Mouse (Mus musculus): Measurements from ENCODE around the gene Barhl1. TPM values are rescaled to one million over a fixed set of nuclear protein-coding genes. Genes with fewer than 3 reads are reported as not detected.

Barhl1 gene
- total and polyA plus RNA-seq, 3 experiments: 0.07 to 0.11 TPM; not detected in 1

DNA sequence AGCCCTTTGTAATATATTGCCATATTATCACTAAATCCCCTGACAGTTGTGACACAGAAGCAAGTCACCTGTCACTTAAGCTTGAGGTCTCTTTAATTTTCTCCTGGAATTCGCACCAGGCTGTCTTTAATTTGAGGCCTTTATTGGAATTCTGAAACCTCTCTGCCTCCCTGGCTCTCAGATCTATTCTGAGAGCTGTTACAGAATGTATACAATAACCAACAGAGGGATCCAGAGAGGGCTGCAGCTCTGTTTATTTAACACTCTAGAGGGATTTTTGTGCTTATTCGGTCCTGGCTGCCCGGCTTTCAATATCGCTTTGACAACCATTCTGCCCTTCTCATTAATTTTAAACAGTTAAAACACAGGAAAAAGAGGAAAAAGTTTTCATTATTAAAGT is 31.6 kb downstream of the Barhl1 start:
- H3K4me1 ChIP-seq (ENCODE audit: insufficient read depth, low read depth, low read length): no peaks in the 10 kb centered on the region
- TF ChIP-seq TAL1 (conservative IDR thresholded peaks at IDR 0.05; ENCODE audit: low read depth, low read length) (no peak), GATA1 (IDR thresholded peaks at IDR 0.05; ENCODE audit: borderline replicate concordance, low read length) (no peak), GATA2 (IDR thresholded peaks at IDR 0.05; ENCODE audit: borderline replicate concordance, low read depth, low read length) (no peak), POLR2AphosphoS5 (IDR thresholded peaks at IDR 0.05; ENCODE audit: insufficient replicate concordance, low read depth, low read length) (no peak), CTCF (IDR thresholded peaks at IDR 0.05; ENCODE audit: low read depth, low read length) (no peak)
- ATAC-seq (ENCODE audit: extremely low read depth, insufficient number of reproducible peaks, low FRiP score, poor library complexity, severe bottlenecking) (no peak), DNase-seq (ENCODE audit: low spot score) (no peak)
- H3K36me3 ChIP-seq (replicated peaks): peaks cover 97% of the 10 kb centered on the region
- no peak overlapping the region for H3K4me3 ChIP-seq (ENCODE audit: low read depth, low read length)
- H3K9me3 ChIP-seq (replicated peaks): no peaks in the 10 kb centered on the region
- no peaks in the 10 kb centered on the region for H3K27me3 ChIP-seq (ENCODE audit: insufficient read depth, low read length)

DNA sequence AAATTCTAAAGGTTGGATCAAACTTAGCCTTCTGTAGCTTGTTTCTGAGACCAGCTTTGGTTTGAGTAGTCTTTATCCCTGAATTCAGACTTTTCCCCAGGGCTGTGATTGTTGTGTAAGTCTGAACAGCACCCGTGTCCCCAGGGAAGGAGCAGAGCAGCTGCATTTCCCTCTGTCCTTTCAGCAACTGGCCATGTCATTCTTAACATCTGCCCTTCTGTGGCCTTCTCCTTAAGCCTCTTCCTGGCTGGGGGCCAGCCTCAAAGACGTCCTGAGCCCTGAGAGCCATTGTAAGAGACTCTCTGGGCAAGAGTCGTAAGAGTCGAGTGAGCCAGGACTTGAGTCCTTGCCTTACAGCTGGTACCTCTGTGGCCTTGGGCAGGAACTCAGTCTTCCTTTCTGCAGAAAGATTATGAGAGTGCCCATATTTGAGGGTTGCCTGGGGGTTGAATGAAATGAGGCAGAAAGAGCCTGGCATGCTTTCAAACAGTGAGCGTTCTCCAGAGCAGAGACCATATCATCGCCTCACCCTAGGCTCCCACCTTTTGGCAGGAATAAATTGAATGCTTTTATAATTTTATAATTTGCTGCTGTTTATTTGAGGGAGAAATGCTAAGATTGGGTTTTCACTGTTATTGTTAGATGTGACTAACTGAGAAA is 33.5 kb downstream of the Barhl1 start:
- ATAC-seq (ENCODE audit: extremely low read depth, insufficient number of reproducible peaks, low FRiP score, poor library complexity, severe bottlenecking): no peak

DNA sequence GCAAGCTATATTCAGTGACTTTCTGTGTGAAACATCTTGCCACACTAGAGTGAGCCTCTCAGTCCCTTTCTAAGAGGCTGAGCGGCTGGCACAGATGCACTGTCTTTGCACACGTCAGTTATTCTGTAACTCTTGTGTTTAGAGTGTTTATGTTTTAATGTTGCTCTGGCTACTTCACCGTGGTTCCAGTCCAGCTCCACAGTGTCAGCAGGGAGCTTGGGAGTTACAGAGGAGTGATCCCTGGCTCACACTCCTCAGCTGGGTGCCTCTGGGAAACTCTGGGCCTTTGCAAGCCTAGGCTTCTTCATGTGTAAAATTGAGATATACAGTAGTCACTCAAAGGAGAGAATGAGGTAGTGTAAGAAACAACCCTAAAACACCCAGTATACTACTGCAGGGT is 34.4 kb downstream of the Barhl1 start:
- DNase-seq (ENCODE audit: low spot score): no peak

More for the DNA sequence above, 33.5 kb downstream of the Barhl1 start:
- Histone ChIP-seq H3K36me3 (replicated peaks) (peaks cover 92% of the 10 kb centered on the region), H3K4me3 (ENCODE audit: low read depth, low read length) (no peak overlapping the region), H3K4me1 (ENCODE audit: insufficient read depth, low read depth, low read length) (no peaks in the 10 kb centered on the region), H3K9me3 (replicated peaks) (no peaks in the 10 kb centered on the region), H3K27me3 (ENCODE audit: insufficient read depth, low read length) (no peaks in the 10 kb centered on the region)
- DNase-seq (ENCODE audit: low spot score): no peak
- TF ChIP-seq TAL1 (conservative IDR thresholded peaks at IDR 0.05; ENCODE audit: low read depth, low read length): no peak
- TF ChIP-seq GATA2 (IDR thresholded peaks at IDR 0.05; ENCODE audit: borderline replicate concordance, low read depth, low read length): no peak
- TF ChIP-seq GATA1 (IDR thresholded peaks at IDR 0.05; ENCODE audit: borderline replicate concordance, low read length): no peak
- no peak for TF ChIP-seq POLR2AphosphoS5 (IDR thresholded peaks at IDR 0.05; ENCODE audit: insufficient replicate concordance, low read depth, low read length)
- TF ChIP-seq CTCF (IDR thresholded peaks at IDR 0.05; ENCODE audit: low read depth, low read length): no peak

DNA sequence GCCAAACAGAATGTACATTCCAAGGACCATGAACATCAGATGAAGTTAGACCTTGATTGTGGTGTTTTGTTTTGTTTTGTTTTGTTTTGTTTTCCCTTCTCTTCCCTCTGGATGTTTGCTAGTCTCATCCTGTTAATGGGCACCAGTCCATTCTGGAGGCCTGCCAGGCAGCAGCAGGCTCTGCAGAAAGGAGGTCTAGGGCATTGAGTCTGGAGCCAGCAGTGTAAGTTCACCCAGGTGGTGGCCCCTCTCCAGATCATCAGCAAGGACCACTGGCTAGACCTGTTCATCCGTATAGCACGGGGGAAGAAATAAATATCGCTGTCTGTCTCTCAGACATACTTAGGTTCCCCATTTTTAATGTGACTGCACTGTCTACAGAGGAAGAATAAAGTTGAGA is 35.2 kb downstream of the Barhl1 start:
- ATAC-seq (ENCODE audit: extremely low read depth, insufficient number of reproducible peaks, low FRiP score, poor library complexity, severe bottlenecking) (no peak), DNase-seq (ENCODE audit: low spot score) (no peak)
- Histone ChIP-seq H3K27me3 (ENCODE audit: insufficient read depth, low read length) (no peaks in the 10 kb centered on the region), H3K4me1 (ENCODE audit: insufficient read depth, low read depth, low read length) (no peaks in the 10 kb centered on the region), H3K4me3 (ENCODE audit: low read depth, low read length) (no peak overlapping the region), H3K9me3 (replicated peaks) (no peaks in the 10 kb centered on the region), H3K36me3 (replicated peaks) (peaks cover 92% of the 10 kb centered on the region)
- no peak for TF ChIP-seq CTCF (IDR thresholded peaks at IDR 0.05; ENCODE audit: low read depth, low read length)
- no peak for TF ChIP-seq TAL1 (conservative IDR thresholded peaks at IDR 0.05; ENCODE audit: low read depth, low read length)
- no peak for TF ChIP-seq POLR2AphosphoS5 (IDR thresholded peaks at IDR 0.05; ENCODE audit: insufficient replicate concordance, low read depth, low read length)
- no peak for TF ChIP-seq GATA1 (IDR thresholded peaks at IDR 0.05; ENCODE audit: borderline replicate concordance, low read length)
- no peak for TF ChIP-seq GATA2 (IDR thresholded peaks at IDR 0.05; ENCODE audit: borderline replicate concordance, low read depth, low read length)

More for the DNA sequence above, 34.4 kb downstream of the Barhl1 start:
- Histone ChIP-seq H3K27me3 (ENCODE audit: insufficient read depth, low read length) (no peaks in the 10 kb centered on the region), H3K4me1 (ENCODE audit: insufficient read depth, low read depth, low read length) (no peaks in the 10 kb centered on the region), H3K4me3 (ENCODE audit: low read depth, low read length) (no peak overlapping the region), H3K36me3 (replicated peaks) (peaks cover 92% of the 10 kb centered on the region), H3K9me3 (replicated peaks) (no peaks in the 10 kb centered on the region)
- TF ChIP-seq GATA1 (IDR thresholded peaks at IDR 0.05; ENCODE audit: borderline replicate concordance, low read length) (no peak), GATA2 (IDR thresholded peaks at IDR 0.05; ENCODE audit: borderline replicate concordance, low read depth, low read length) (no peak), POLR2AphosphoS5 (IDR thresholded peaks at IDR 0.05; ENCODE audit: insufficient replicate concordance, low read depth, low read length) (no peak), CTCF (IDR thresholded peaks at IDR 0.05; ENCODE audit: low read depth, low read length) (no peak)
- ATAC-seq (ENCODE audit: extremely low read depth, insufficient number of reproducible peaks, low FRiP score, poor library complexity, severe bottlenecking): no peak

DNA sequence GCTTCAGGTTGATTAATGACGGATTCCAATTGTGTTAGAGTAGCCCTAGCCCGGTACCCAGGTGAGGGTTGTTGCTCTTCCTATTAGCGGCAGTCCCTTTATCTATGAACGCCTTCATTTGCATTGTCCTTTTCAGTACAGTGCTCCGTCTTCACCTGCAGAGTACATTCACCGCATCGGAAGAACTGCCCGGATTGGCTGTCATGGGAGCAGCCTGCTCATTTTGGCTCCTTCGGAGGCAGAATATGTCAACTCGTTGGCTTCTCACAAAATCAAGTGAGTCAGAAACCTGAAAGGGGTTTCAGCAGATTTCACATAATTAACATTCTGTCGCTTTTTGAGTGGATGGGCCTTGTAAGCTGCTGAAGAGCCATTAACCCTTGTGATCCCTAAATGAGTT is 40.9 kb downstream of the Barhl1 start:
- DNase-seq (ENCODE audit: low spot score) (no peak), ATAC-seq (ENCODE audit: extremely low read depth, insufficient number of reproducible peaks, low FRiP score, poor library complexity, severe bottlenecking) (no peak)
- no peaks in the 10 kb centered on the region for H3K9me3 ChIP-seq (replicated peaks)
- H3K4me1 ChIP-seq (ENCODE audit: insufficient read depth, low read depth, low read length): no peaks in the 10 kb centered on the region
- H3K4me3 ChIP-seq (ENCODE audit: low read depth, low read length): no peak overlapping the region
- TF ChIP-seq GATA1 (IDR thresholded peaks at IDR 0.05; ENCODE audit: borderline replicate concordance, low read length): no peak
- TF ChIP-seq TAL1 (conservative IDR thresholded peaks at IDR 0.05; ENCODE audit: low read depth, low read length): no peak
- TF ChIP-seq CTCF (IDR thresholded peaks at IDR 0.05; ENCODE audit: low read depth, low read length): no peak
- TF ChIP-seq POLR2AphosphoS5 (IDR thresholded peaks at IDR 0.05; ENCODE audit: insufficient replicate concordance, low read depth, low read length): no peak
- TF ChIP-seq GATA2 (IDR thresholded peaks at IDR 0.05; ENCODE audit: borderline replicate concordance, low read depth, low read length): no peak
- H3K27me3 ChIP-seq (ENCODE audit: insufficient read depth, low read length): no peaks in the 10 kb centered on the region
- H3K36me3 ChIP-seq (replicated peaks): peaks cover 93% of the 10 kb centered on the region

DNA sequence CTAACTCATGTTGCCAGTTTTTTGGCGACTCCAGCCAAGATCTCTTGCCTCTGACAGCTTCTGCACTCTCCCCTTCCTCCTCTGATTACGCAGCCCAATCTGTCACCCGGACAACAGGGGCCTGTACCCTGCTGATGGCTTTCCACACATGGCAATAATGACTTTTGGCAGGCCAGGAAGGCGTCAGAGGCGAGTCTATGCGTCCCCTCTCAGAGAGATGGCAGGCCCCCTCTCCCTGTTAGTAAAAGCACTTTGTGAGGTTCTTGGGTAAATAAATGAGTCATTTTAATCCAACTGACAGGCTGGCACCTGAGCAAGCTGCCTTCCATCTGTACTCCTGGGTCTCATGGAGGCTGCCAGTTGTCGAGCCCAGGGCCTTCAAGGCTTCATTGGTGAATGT is 49.0 kb downstream of the Barhl1 start:
- DNase-seq (ENCODE audit: low spot score) (no peak), ATAC-seq (ENCODE audit: extremely low read depth, insufficient number of reproducible peaks, low FRiP score, poor library complexity, severe bottlenecking) (no peak)
- Histone ChIP-seq H3K36me3 (replicated peaks) (peaks cover 94% of the 10 kb centered on the region), H3K27me3 (ENCODE audit: insufficient read depth, low read length) (no peaks in the 10 kb centered on the region), H3K4me3 (ENCODE audit: low read depth, low read length) (no peak overlapping the region), H3K4me1 (ENCODE audit: insufficient read depth, low read depth, low read length) (no peaks in the 10 kb centered on the region), H3K9me3 (replicated peaks) (no peaks in the 10 kb centered on the region)
- no peak for TF ChIP-seq CTCF (IDR thresholded peaks at IDR 0.05; ENCODE audit: low read depth, low read length)
- TF ChIP-seq TAL1 (conservative IDR thresholded peaks at IDR 0.05; ENCODE audit: low read depth, low read length): no peak
- TF ChIP-seq GATA1 (IDR thresholded peaks at IDR 0.05; ENCODE audit: borderline replicate concordance, low read length): no peak
